Mouse (Mus musculus): Measurements from ENCODE around the gene Cbx2.
A peak's percentile ranks its signal among the peaks of the same experiment; 100 is the strongest.

The Cbx2 gene

DNA sequence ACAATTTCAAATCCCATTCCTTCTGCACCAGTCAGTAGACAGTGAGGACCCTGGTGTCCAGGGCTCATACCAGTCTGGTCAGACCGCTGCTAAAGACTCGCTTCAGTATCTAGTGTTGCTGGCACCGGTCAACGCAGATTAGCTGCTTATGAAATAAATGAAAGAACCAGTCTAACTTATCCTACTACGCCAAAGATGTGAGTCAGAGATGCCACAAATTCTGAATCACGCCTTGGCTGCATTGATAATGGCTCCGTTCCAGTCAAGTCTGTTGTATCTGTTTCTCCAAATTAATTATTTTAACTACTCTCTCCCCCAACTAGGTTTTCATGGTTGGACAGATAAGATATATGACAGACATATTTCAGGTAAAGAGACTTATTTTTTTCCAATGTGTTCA lies 1.6 kb upstream of the Cbx2 start:
- DNase-seq = no peak

DNA sequence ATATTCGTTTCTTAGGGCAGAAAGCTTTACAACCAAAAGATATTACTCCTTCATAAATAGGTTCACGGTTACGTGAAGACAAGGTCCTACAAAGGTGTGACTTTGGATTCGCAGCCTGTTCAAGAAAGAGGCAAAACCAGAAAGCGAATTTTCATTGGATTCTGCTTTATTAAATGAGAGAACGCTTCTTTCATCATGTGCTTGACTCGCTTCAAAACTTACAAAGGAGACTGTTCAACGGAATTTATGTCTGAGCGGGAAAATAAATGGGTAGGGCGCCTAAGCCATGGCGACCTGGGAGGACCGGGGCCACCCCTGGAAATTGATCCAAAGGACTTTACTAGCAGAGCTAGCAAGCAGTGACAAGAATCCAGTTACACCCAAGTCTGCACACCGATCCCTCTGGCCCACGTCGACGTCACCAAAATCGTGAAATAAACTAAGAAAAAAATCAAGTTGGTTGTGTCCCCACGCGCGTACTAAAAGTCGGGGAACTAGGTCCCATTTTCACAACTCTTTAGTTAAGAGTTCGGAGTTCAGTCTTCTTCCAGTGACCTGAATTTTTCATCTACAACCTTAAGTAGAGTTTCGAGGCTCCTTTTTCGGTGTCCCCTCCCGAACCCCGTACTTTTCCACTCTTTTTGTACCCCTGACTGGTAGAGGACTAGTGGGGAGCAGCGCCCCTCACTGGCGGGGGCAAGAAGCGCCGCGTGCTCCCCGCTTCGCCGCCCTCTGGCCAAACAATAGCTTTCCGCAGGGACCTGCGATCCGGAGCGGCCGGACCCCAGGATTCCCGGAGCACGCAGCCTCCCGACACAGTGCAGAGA lies 481 bp upstream of the Cbx2 start:
- peak in 1 of 2 experiments; percentile 35 for DNase-seq

DNA sequence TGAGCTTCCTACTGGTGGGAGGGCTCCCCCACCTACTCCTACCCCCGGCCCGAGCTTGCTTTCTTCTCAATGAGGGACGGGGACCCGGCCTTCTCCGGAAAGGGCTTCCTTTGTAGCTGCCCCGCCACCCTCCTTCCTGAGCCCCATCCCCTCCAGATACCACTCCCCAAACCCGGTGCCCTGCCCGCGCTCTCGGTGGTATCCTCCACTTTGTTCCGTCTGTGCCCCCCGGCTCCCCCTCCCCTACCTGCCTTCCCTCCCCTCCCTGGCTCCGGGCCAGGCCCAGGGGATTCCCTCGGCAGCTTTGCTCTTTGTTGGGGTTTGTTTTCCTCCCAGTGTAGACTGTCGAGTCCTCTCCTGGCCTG lies 836 bp downstream of the Cbx2 start:
- DNase-seq = no peak

DNA sequence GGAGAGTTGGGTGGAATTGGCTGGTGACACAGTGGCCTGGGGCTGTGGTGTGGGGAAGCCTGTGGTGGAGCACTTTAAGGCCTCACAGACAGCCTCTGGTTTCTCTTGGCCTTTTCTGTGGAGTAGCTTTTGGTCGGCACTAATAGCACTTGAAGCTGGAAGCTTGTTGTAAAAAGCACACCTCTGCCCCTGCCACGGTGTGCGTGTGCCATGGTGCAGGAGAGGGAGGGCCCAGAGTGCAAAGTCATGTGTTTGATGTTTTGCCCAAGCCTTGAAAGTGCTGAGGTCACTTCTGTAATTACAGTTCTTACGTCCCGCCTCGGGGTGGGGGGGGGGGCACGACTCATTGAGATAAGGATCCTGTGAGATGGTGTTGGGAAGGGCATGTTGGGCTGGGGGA lies 1.5 kb downstream of the Cbx2 start:
- no peak for DNase-seq

DNA sequence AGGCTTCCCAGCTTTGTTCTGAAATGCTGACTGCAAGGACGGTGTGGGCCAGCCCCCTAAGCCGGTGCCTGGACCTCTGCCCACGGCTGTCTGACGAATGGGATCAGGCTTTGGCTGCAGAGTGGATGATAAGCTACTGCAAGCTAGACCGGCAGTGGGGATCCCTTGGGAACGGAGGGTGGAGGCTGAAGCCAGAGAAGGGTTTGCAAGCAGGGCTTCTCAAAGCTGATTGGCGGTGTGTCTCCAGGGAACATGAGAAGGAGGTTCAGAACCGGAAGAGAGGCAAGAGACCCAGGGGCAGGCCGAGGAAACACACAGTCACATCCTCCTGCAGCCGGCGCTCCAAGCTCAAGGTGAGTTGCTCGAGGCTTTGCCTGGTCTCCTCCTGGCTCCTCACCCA lies 3.4 kb downstream of the Cbx2 start:
- DNase-seq = no peak

DNA sequence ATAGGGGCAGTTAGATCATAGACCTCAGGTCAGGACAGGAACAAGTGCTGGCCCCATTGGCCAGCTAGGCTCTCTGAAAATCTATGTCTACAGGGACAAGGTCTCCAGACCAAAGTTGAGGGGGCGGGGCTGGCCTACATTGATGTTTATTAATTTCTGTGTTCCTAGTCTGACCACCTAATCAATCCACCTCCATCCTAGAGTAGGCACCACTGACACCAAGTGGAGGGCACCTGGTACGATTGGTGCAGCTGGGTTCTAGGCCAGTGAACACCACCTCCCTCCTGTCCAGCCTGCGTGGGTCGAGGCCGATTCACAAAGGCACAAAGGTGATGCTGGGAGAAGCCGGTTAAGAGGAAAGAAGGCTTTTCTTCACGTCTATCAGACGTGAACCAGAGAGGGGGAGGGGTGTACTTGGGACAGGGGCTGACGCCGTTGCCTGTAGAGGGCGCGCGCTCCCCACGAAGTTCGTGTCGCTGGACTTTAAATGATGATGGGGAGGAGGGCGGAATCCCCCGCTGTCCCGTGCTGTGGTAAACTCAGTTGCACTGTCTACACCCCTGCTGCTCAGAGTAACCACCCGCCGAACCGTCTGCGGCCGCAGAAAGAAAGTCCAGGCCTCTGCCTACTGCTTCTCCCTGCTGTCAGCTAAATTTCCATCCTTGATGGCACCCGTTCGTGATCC lies 11.3 kb downstream of the Cbx2 start:
- DNase-seq = peak; percentile 74 to 85

DNA sequence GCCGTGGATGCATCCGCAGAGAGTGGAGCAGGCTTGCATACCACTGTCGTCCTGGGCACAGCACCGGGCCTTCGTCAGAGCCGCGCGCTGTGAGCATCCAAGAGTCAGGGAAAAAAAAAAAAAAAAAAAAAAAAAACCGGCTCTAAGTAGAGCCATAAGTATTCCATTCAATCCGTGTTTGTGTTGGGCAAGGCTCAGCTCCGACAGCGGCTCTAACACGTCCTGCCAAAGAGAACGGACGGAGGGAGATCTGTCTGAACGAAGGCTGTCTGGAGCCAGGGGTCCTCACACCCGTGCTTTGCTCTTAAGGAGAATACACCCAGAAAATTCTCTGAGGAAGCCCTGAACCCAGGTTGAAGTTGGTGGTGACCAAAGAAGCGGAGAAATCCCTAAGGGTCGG lies 11.9 kb downstream of the Cbx2 start:
- DNase-seq = no peak

DNA sequence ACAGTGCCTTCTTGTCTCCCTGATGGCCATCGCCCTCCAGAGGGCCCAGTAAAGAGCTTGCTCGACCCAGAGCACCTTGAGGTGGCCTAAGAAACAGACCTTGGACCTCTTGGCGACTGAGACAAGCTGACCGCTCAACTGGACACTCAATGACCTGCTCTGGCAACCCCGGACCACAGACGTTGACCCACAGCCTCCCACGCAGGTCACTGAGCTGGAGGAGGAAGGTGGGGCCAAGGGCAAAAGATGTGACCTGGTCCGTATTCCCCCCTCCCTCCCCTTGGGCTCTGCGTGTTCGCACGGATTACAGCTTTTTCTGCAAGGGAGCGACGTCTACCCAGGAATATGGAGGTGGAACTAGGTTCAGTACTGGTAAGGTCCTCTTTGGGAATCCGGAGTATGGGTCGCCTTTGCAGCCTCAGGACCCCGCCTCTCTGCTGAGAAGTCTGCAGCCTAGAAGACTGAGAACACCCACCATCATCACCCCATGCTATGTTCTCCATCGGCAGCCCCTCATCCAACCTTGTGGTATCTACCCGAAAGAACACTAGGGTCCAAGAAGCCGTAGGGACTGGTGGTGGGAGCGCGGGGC lies 12.4 kb downstream of the Cbx2 start:
- DNase-seq = no peak

DNA sequence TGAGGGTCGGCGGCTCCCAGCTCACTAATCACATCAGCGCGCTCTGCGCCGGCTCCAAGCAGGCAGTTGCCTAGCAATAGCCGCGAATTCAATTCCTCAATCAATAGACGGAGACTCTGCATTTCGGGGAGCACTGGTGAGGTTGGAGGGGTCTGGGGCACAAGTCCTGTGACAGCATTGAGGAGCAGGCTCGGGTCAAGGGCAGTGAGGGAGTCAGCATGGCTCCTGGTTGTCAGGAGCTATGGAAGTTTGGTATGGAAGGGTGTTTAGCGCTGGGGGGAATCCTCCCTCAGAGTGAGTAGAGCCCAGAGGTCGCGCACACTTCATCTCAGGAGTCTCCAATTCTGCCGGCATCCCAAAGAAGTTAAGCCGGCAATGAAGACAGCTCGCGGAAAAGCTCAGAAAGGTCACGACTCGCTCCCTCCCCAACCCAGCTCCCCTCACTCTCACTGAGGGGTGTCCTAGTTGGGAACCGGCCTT lies 13.0 kb downstream of the Cbx2 start:
- DNase-seq = no peak

DNA sequence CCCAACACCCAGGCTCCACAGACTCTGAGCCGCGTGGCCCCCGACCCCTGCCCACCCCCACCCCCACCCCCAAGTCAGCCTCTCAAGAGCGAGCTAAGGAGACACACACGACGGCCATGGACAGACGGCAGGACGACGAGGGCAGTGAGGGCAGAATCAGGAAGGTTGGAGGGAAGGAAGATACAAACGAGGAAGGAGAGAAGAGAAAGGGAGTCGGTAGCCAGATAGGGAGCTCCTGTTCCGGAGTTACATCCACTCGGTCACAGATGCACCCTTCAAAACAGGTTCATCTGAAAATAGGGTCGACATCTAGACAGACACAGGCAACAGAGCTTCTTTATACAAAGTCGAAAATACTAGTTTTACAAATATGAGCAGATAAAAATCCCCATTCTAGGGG lies 13.7 kb downstream of the Cbx2 start:
- no peak for DNase-seq

DNA sequence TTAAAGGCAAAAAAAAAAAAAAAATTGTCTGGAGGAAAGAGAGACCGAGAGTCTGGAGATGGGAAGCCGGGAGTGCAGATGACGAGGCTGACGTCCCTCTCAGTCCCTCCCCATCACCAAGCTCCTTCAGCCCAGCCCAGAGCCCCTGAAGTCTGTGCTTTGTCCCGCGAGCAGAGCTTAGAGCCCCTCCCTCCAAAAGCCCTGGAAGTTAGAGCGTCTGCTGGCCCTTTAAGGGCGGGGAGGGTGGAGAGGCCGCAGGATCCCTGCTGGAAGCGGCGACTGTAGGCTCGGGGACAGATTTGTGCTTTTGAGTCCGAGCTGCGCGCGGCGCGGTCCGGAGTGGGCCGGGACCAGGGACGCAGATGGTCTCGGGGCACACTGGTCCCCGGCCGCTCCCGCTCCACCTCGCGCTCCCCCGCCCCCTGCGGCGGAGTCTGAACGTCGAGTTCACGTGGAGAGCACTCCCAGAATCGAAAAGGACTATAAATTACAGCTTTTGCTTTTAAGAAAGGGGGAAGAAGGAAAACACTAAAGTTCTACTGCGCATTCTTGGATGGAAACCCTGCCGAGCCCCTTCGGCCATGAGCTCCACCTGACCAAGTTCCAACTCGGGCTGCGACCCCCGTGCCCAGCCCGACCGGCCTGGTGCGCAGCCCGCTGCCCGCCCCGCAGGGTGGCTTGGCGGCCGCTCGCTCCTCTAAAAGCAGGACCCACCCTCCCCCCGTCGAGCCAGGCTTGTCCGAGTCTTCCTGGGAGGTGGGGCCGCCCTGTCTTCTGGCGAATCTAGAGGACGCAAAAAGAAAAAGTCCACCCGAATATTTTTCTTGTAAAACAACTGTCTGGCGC lies 14.4 kb downstream of the Cbx2 start:
- no peak for DNase-seq

DNA sequence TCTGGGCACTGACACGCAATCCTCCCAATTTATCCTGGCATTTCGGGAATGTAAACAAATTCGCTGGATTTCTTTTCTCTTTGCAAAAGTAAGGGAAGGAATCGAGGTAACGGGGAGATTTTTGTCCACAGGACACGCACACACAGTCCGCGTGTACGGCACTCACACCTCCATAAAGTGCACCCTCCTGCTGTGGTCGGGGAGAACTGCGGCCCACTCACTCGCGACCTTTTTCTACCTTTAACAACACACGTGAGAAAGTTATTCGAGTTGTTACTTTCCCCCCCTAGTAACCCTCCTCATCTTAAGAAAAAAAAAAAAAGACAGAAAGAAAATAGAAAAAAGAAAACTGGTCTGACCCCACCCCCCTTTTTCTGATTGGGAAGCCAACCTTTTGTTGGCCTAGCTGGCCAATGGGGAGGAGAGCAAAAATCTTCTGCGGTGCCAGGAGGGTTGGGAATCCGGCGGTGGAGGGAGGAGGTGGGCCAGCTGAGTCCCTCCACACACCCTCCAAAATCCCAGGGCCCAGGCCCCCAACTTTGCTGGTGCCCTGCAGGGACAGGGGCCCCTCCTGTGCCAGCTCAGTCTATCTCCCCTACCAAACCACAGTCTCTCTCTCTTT lies 15.1 kb downstream of the Cbx2 start:
- DNase-seq = no peak

DNA sequence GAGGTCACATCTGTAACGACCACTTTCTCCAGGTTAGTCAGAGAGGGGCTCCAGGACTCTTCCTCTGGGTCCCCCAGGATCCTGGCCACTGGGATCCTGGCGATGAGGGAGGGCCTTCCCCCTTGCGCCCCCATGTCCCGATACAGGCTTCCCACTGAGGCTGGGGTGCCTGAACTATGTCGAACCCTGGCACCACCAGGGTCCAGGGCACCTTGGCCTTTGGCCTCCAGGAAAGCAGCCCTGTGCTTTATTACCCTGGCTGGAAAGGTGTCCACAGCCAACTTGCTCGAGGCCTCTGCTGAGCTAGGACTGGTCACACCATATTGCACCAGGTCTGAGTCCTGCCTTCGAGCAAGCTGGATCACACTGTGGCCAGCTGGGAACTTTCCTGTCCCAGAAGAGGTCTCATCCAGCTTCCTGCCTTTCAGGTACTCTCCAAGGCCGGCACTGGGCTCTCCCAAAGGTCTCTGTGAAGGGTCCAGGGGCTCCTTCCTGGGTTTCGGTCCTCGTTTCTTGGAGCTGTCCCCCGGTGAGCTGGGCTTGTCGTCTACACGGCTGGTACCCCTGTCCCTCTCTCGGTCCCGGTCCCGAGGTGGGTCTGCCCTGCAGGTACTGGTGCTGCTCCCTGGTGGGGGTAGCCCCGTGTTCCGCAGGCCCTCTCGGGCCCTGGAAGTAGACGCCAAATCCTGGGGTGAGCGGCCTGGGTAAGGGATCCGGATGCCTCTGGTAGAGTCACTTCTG lies 16.2 kb downstream of the Cbx2 start:
- DNase-seq = no peak

DNA sequence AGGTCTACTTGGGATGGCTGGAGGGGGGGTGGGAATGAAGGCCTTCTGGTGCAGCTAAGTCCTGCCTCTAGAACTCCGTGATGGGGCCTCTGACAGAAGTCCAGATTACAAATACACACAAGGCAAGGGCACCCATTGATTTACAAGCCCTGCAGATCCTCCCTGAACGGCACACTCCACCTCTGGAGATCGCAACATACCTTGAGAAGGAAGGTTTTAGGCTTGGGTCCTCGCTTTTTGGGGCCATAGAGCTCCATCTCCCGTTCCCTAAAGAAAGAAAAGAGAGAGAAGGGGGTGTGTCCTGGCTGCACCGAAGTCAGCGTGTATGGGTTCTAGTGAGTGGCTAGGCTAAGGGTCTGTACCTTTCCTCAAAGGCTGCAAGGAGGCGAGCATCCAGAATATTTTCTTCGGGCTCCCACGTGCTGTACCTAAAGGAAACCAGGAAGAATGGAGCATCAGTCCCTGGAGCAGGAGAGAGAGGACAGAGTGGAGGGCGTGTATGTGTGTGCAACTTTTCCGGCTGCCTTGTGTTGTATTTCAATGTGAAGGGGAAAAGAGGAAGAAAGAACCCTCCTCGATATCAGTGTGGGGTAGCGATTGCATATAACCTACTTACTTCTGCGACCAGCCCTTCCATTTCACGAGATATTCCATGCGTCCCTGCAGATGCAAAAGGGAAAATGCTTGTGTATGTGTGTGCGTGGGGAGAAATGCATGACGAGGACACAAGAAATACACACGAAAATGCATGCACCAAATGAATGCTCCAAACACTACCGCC lies 17.2 kb downstream of the Cbx2 start:
- DNase-seq = no peak

DNA sequence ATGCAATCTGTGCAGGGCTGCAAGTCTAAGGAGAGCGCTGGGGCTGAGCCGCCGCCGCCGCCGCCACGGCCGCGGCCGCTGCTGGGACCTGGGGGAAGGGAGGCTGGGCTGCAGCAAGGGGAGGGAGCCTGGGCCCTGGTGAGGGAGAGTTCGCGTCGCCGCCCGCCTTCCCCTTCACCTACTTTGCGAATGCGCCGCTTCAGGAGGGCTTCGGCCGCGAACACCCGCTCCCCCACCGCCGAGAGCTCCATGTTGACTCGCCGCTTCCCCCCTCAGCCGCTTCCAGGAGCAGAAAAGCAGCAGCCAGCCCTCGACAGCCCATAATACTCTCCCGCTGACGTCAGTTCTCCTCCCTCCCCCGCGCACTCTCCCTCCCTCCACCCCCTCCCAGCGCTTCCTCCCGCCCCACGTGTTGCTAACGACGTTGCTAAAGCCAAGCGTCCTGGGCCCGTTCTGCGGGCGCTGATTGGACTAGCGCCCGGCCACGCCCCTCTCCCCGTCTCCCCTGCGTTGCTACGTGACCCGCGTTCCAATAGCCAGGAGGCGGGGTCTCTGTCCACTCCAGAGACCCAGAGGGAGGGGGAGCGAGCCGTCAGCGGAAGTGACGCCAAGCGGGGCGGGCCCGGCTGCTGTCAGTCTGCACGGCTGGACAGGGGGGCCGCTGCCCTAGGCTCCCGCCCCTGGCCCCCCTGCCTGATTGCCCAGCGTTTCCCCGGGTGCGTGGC lies 18.0 kb downstream of the Cbx2 start, which contains the start of gene Cbx8:
Gene Cbx8, minus strand, starts transcription at position 370 of the 725 bp plus-strand sequence.
- DNase-seq = peak; percentile 99 to 100

DNA sequence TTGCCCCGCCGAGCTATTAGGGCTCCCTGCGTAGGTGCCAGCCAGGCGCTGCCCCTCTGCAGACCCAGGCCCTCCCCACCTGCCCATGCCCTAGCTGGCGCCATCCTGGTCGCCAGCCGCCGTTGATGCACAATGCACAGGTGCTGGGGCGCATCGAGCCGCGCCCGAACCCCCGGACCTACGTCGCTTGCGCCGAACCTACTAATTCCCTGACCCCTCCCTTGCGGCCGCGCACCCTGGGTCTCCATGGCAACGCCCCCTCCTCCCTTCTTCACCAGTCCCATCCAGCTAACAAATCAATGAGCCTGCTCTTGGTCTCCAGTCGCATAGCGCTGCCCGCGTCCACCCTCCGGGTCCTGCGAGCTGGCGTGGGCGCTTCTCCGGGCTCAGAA lies 18.6 kb downstream of the Cbx2 start:
- no peak for DNase-seq

DNA sequence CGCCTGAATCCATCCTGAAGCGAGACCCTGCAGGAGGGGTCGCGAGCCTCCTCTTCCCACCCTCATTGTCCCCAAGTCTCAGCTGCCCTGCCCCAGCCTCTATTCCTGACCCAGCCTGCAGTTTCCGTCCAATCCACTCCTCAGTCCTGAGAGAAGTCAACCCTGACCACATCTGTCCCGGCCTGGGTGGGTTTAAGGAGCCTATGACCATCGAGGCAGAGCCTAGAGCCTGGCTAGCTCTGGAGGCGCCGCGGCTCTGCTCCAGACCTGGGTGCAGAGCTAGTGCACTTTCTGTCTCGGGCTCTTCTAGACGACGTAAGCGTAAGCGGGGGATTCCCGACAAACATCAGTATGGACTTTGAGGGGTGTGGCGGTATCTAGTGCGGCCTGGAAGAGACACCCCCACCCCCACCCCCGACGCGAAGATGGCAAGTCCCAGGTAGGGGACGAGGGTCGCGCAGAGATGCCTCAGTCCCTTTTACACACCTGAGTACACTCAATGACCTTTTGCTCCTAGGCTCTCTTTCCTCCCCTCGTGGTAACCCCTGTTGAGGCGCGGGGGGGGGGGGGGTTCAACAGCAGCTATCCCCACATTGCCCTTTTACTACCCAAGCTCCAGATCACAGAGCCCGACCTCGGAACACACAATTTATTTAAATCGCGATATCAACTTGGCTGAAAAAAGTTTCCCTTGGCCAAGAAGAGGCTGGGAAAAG lies 19.1 kb downstream of the Cbx2 start:
- DNase-seq = no peak

DNA sequence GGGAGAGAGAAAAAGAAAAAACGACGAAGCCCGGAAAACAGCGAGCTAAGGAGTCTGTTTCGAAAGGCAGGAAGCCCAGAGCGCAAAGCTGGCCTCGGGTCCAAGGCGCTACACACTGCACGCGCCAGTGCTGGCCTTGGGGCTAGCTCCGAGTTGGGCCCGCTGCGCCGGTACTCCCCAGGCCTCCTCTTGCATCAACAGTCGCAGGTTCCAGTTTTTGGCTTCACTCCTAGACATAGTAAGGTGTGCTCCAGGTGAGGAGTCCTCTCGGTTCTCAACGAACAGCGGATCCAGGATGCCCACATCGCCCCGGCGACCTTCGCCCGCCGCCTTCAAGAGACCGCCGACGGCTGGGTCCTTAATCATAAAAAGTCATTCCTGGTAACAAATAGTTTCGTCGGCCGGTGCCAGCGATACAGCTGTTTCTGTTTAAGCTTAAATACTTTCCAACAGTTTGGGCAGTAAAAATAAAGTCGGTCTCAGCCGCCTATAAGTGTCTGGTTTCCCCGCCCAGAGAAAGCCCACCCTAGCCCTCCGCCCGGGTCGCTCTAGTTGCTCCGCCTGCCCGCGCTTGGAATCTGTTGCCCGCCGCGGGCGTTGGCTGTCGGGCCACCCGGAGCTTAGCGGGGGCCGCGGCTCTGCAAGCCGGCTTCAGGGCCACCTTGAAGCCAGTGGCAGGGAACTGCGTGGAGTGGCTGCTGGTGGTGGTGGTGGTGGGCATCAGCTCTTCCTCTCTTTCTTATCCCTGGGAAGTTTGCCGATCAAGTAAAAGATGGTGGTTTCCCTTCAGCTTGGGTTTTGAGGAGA lies 19.9 kb downstream of the Cbx2 start:
- DNase-seq = no peak

DNA sequence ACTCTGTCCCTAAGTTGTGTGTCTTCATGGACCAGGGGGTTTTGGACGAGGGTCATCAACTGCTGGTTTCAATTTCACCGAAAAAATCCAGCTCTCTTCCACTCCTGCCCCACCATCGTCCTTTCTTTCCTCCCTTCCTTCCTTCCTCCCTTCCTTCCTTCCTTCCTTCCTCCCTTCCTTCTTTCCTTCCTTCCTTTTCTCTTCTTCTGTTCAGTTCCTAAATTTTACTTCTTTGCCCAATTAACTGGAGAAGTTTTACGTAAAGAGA lies 20.4 kb downstream of the Cbx2 start:
- DNase-seq = no peak
